Comparison of ENCODE assay signal across 8 mouse cellular contexts in the genomic region with DNA sequence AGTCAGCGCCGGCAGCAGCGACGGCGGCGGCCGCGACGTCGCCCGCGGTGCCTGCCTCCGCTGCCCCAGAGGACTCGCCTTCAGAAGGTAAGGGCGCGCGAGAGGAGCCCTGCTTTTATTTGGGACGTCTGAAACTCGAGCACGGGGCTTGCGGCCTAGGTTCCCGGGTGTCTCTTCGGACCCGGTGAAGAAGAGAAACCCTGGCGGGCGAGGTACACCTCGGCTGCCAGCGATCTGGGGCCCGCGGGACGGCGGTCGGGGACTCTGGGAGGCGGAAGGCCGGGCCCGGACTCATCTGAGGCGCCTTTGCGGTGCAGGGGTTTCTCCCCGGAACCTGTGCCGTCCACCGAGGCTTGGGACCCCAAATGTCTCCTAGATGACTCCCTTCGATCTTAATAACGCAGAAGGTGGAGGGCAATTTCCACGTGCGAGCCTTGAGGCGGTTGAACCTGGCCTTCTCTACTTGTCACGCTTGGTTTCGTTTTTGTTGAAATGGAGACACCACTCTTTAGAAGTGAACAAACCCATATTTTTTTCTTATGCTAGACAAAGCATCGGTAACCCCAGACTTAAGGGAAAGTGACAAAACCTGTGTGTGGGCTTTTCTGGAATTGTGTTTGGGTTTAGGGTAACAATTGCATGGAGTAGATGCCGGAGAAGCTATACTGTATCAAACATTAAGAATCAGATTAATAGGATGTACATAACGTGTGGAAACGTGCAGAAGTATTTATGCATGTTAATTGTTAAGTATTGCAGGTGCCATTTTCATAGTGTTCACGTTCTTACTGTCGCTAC. TPM values are rescaled to one million over a fixed set of nuclear protein-coding genes. Genes with fewer than 3 reads are reported as not detected.
DNase-seq lines count a peak whose midpoint lies in the region; ATAC-seq and TF ChIP-seq lines count a peak whose summit lies in the region.

No protein-coding gene starts in this region.

- H3K4me2 ChIP-seq in forebrain, embryonic 11.5 days (ENCODE audit: low read depth, low read length, severe bottlenecking) = peak overlapping the region; percentile 87
- H3K4me2 ChIP-seq in intestine, postnatal 0 days (replicated peaks; ENCODE audit: low read depth) = peak overlapping the region; percentile 66
- H3K4me2 ChIP-seq in midbrain, embryonic 14.5 days (ENCODE audit: low read length) = peak overlapping the region; percentile 89

- H3K9me3 ChIP-seq in forebrain, embryonic 11.5 days (ENCODE audit: control insufficient read depth, low read length) = no peaks in the 10 kb centered on the region
- H3K9me3 ChIP-seq in intestine, postnatal 0 days (ENCODE audit: control insufficient read depth) = no peaks in the 10 kb centered on the region
- H3K9me3 ChIP-seq in midbrain, embryonic 14.5 days (ENCODE audit: control insufficient read depth, low read length) = no peaks in the 10 kb centered on the region

- peak; percentile 56 for DNase-seq in gastrocnemius, postnatal 10 days
- no peak for DNase-seq in gastrocnemius, postnatal 25 days
- DNase-seq in thymus, postnatal 0 days (ENCODE audit: low spot score) = peak; percentile 13
- DNase-seq in thymus, adult 18-20 months = no peak
- DNase-seq in forebrain, embryonic 11.5 days (ENCODE audit: low spot score) = no peak
- DNase-seq in midbrain, embryonic 14.5 days = no peak
- no peak for DNase-seq in cerebellum, postnatal 25 days

- H3K36me3 ChIP-seq in forebrain, embryonic 11.5 days (ENCODE audit: control insufficient read depth, insufficient read depth, low read length) = peaks cover 2% of the 10 kb centered on the region; the same call in 1 of the 2 replicates
- H3K36me3 ChIP-seq in intestine, postnatal 0 days (ENCODE audit: control insufficient read depth, insufficient read depth) = peaks cover 5% of the 10 kb centered on the region
- H3K36me3 ChIP-seq in midbrain, embryonic 14.5 days (ENCODE audit: control insufficient read depth, insufficient read depth, low read length) = peaks cover 16% of the 10 kb centered on the region

- no peaks in the 10 kb centered on the region for H3K27me3 ChIP-seq in forebrain, embryonic 11.5 days (ENCODE audit: control insufficient read depth, insufficient read depth, low read length)
- no peaks in the 10 kb centered on the region for H3K27me3 ChIP-seq in intestine, postnatal 0 days (replicated peaks; ENCODE audit: control insufficient read depth, insufficient read depth, low read length)
- no peaks in the 10 kb centered on the region for H3K27me3 ChIP-seq in midbrain, embryonic 14.5 days (ENCODE audit: control insufficient read depth, insufficient read depth, low read length)

- no peak for TF ChIP-seq CTCF in intestine, postnatal 0 days (IDR thresholded peaks at IDR 0.05; ENCODE audit: low read depth)

- ATAC-seq in forebrain, embryonic 11.5 days (replicated peaks; ENCODE audit: low FRiP score) = no peak; the same call in 1 of the 2 replicates
- ATAC-seq in intestine, postnatal 0 days = peak; percentile 40
- peak; percentile 53; the same call in 1 of the 2 replicates for ATAC-seq in midbrain, embryonic 14.5 days (ENCODE audit: low FRiP score, low TSS enrichment)

- under 1% methylated on average over 54 of the region's 54 CpGs for WGBS in forebrain, embryonic 11.5 days
- under 1% methylated on average over 54 of the region's 54 CpGs for WGBS in intestine, postnatal 0 days
- under 1% methylated on average over 54 of the region's 54 CpGs for WGBS in midbrain, embryonic 14.5 days

- H3K4me3 ChIP-seq in forebrain, embryonic 11.5 days (ENCODE audit: low read depth, low read length) = peak overlapping the region; percentile 93
- H3K4me3 ChIP-seq in intestine, postnatal 0 days (ENCODE audit: low read depth, low read length) = peak overlapping the region; percentile 96
- peak overlapping the region; percentile 96 for H3K4me3 ChIP-seq in midbrain, embryonic 14.5 days (replicated peaks; ENCODE audit: low read depth, low read length)

- H3K9ac ChIP-seq in forebrain, embryonic 11.5 days (ENCODE audit: low read length) = peak overlapping the region; percentile 98
- H3K9ac ChIP-seq in intestine, postnatal 0 days (ENCODE audit: low read depth, low read length) = peak overlapping the region; percentile 98
- H3K9ac ChIP-seq in midbrain, embryonic 14.5 days (replicated peaks; ENCODE audit: low read length) = peak overlapping the region; percentile 97

- H3K27ac ChIP-seq in forebrain, embryonic 11.5 days (ENCODE audit: low read depth, low read length) = peak overlapping the region; percentile 90
- H3K27ac ChIP-seq in intestine, postnatal 0 days (ENCODE audit: low read depth, low read length) = peak overlapping the region; percentile 96
- H3K27ac ChIP-seq in midbrain, embryonic 14.5 days (replicated peaks; ENCODE audit: low read depth, low read length) = peak overlapping the region; percentile 98

- H3K4me1 ChIP-seq in forebrain, embryonic 11.5 days (replicated peaks; ENCODE audit: control insufficient read depth, insufficient read depth, low read length) = peaks cover 2% of the 10 kb centered on the region
- H3K4me1 ChIP-seq in intestine, postnatal 0 days (replicated peaks; ENCODE audit: control insufficient read depth, insufficient read depth, low read length) = peaks cover 3% of the 10 kb centered on the region; the same call in 1 of the 2 replicates
- peaks cover 18% of the 10 kb centered on the region for H3K4me1 ChIP-seq in midbrain, embryonic 14.5 days (ENCODE audit: control insufficient read depth, insufficient read depth, low read length)

RNA-seq across cellular contexts. Expression of a gene that starts 0.8 kb away (rescaled TPM):
- total RNA-seq in gastrocnemius, postnatal 10 days (2021) = 10 to 100 TPM; 21.1 to 42.1 TPM
- total RNA-seq in gastrocnemius, postnatal 25 days (2021) = 10 to 100 TPM; 16.3 to 16.8 TPM
- 58.6 and 82.8 TPM in 2 replicates for polyA plus RNA-seq in thymus, postnatal 0 days (2015; fragmentation: Nextera tagmentation; extraction: Ambion mirVana)
- 137 and 146 TPM in 2 replicates for polyA plus RNA-seq in forebrain, embryonic 11.5 days (2014; fragmentation: Nextera tagmentation; extraction: Ambion mirVana)
- 16.5 and 22.2 TPM in 2 replicates for polyA plus RNA-seq in intestine, postnatal 0 days (2015; fragmentation: Nextera tagmentation; extraction: Ambion mirVana)
- polyA plus RNA-seq in midbrain, embryonic 14.5 days (2014; fragmentation: Nextera tagmentation; extraction: Ambion mirVana) = 86.3 and 113 TPM in 2 replicates

RNA-seq across cellular contexts. Expression of a gene that starts 36.6 kb away (rescaled TPM):
- under 1 TPM; 0.43 to 0.85 TPM for total RNA-seq in gastrocnemius, postnatal 10 days (2021)
- total RNA-seq in gastrocnemius, postnatal 25 days (2021) = under 1 TPM; 0.35 to 0.38 TPM
- 0.19 and 0.26 TPM in 2 replicates for polyA plus RNA-seq in thymus, postnatal 0 days (2015; fragmentation: Nextera tagmentation; extraction: Ambion mirVana)
- polyA plus RNA-seq in forebrain, embryonic 11.5 days (2014; fragmentation: Nextera tagmentation; extraction: Ambion mirVana) = 0.89 and 0.96 TPM in 2 replicates
- polyA plus RNA-seq in intestine, postnatal 0 days (2015; fragmentation: Nextera tagmentation; extraction: Ambion mirVana) = 0.20 and 0.26 TPM in 2 replicates
- 0.26 and 0.30 TPM in 2 replicates for polyA plus RNA-seq in midbrain, embryonic 14.5 days (2014; fragmentation: Nextera tagmentation; extraction: Ambion mirVana)

Comparison
In these comparisons a context has a peak if more than half of its experiments do, and no peak if none do; other contexts are left out.
1. DNase-seq: peak in gastrocnemius, postnatal 10 days (single experiment) and thymus, postnatal 0 days (single experiment); none in gastrocnemius, postnatal 25 days (single experiment), thymus, adult 18-20 months (0 of 2), forebrain, embryonic 11.5 days (single experiment), midbrain, embryonic 14.5 days (single experiment) and cerebellum, postnatal 25 days (0 of 2).
2. Peak in every context shown above with its lines, with median percentiles within 50 percentile points of each other: H3K27ac ChIP-seq, H3K4me2 ChIP-seq, H3K4me3 ChIP-seq and H3K9ac ChIP-seq.